Mouse (Mus musculus): ENCODE measurements around the gene L1cam. TPM values are rescaled to one million over a fixed set of nuclear protein-coding genes. Genes with fewer than 3 reads are reported as not detected.

The L1cam gene
- total and polyA plus RNA-seq, 3 experiments, result 2.1 to 3.7 (median 2.9) TPM

GRCm38 (mm10) chrX:73875881-73876280, 20.0 kb downstream of the L1cam start:
- H3K4me1 ChIP-seq (ENCODE audit: control insufficient read depth, insufficient read depth, low read length), result no peaks in the 10 kb centered on the region
- WGBS, result 51% methylated on average over 2 of the region's 2 CpGs
- no peaks in the 10 kb centered on the region for H3K79me2 ChIP-seq (replicated peaks; ENCODE audit: control insufficient read depth, insufficient read depth, low read length)

GRCm38 (mm10) chrX:73871956-73872355, 23.9 kb downstream of the L1cam start:
- Histone ChIP-seq H3K79me2 (replicated peaks; ENCODE audit: control insufficient read depth, insufficient read depth, low read length) (no peaks in the 10 kb centered on the region), H3K4me1 (ENCODE audit: control insufficient read depth, insufficient read depth, low read length) (no peaks in the 10 kb centered on the region), H3K9ac (ENCODE audit: low read depth, low read length) (no peak overlapping the region), H3K27ac (no peak overlapping the region), H3K27me3 (ENCODE audit: control insufficient read depth, insufficient read depth, low read length) (no peaks in the 10 kb centered on the region), H3K36me3 (ENCODE audit: control insufficient read depth, insufficient read depth, low read length) (no peaks in the 10 kb centered on the region), H3K4me3 (no peak overlapping the region)
- no peak for TF ChIP-seq EP300 (IDR thresholded peaks at IDR 0.05; ENCODE audit: insufficient read depth, low read depth, low read length)
- TF ChIP-seq CTCF (IDR thresholded peaks at IDR 0.05), result no peak
- no peak for TF ChIP-seq POLR2A (IDR thresholded peaks at IDR 0.05; ENCODE audit: insufficient read depth, low read depth, low read length)
- DNase-seq, result no peak
- WGBS, result 33% methylated on average over 1 of the region's 1 CpGs
- intact Hi-C loops (cut with DNase I), result no loop called here

More at GRCm38 (mm10) chrX:73875881-73876280, 20.0 kb downstream of the L1cam start:
- Histone ChIP-seq H3K27ac (no peak overlapping the region), H3K27me3 (ENCODE audit: control insufficient read depth, insufficient read depth, low read length) (0 out of 2 replicates have a peak, but pooled peaks cover 2% of the 10 kb centered on the region), H3K4me3 (no peak overlapping the region), H3K9ac (ENCODE audit: low read depth, low read length) (no peak overlapping the region), H3K36me3 (ENCODE audit: control insufficient read depth, insufficient read depth, low read length) (no peaks in the 10 kb centered on the region)
- no peak for TF ChIP-seq EP300 (IDR thresholded peaks at IDR 0.05; ENCODE audit: insufficient read depth, low read depth, low read length)
- TF ChIP-seq POLR2A (IDR thresholded peaks at IDR 0.05; ENCODE audit: insufficient read depth, low read depth, low read length), result no peak
- TF ChIP-seq CTCF (IDR thresholded peaks at IDR 0.05), result no peak
- DNase-seq, result no peak
- intact Hi-C loops (cut with DNase I), result no loop called here

- intact Hi-C loops (cut with DNase I), result no loop called here
- H3K4me1 ChIP-seq (ENCODE audit: control insufficient read depth, insufficient read depth, low read length), result no peaks in the 10 kb centered on the region
- no peak for DNase-seq
- no peaks in the 10 kb centered on the region for H3K27me3 ChIP-seq (ENCODE audit: control insufficient read depth, insufficient read depth, low read length)
- H3K4me3 ChIP-seq, result no peak overlapping the region
- no peak overlapping the region for H3K27ac ChIP-seq
- no peak overlapping the region for H3K9ac ChIP-seq (ENCODE audit: low read depth, low read length)
- no peaks in the 10 kb centered on the region for H3K79me2 ChIP-seq (replicated peaks; ENCODE audit: control insufficient read depth, insufficient read depth, low read length)
- TF ChIP-seq POLR2A (IDR thresholded peaks at IDR 0.05; ENCODE audit: insufficient read depth, low read depth, low read length) (no peak), CTCF (IDR thresholded peaks at IDR 0.05) (no peak), EP300 (IDR thresholded peaks at IDR 0.05; ENCODE audit: insufficient read depth, low read depth, low read length) (no peak)
- no peaks in the 10 kb centered on the region for H3K36me3 ChIP-seq (ENCODE audit: control insufficient read depth, insufficient read depth, low read length)
These were observed 24.4 kb downstream of the L1cam start for GRCm38 (mm10) chrX:73871474-73871873.

GRCm38 (mm10) chrX:73869334-73869733, 26.6 kb downstream of the L1cam start:
- no peaks in the 10 kb centered on the region for H3K36me3 ChIP-seq (ENCODE audit: control insufficient read depth, insufficient read depth, low read length)
- H3K27ac ChIP-seq, result no peak overlapping the region
- H3K9ac ChIP-seq (ENCODE audit: low read depth, low read length), result no peak overlapping the region
- no peaks in the 10 kb centered on the region for H3K27me3 ChIP-seq (ENCODE audit: control insufficient read depth, insufficient read depth, low read length)
- no peaks in the 10 kb centered on the region for H3K4me1 ChIP-seq (ENCODE audit: control insufficient read depth, insufficient read depth, low read length)
- intact Hi-C loops (cut with DNase I), result no loop called here
- no peak overlapping the region for H3K4me3 ChIP-seq
- TF ChIP-seq EP300 (IDR thresholded peaks at IDR 0.05; ENCODE audit: insufficient read depth, low read depth, low read length), result no peak
- TF ChIP-seq POLR2A (IDR thresholded peaks at IDR 0.05; ENCODE audit: insufficient read depth, low read depth, low read length), result no peak
- TF ChIP-seq CTCF (IDR thresholded peaks at IDR 0.05), result no peak
- 11% methylated on average over 5 of the region's 5 CpGs for WGBS
- H3K79me2 ChIP-seq (replicated peaks; ENCODE audit: control insufficient read depth, insufficient read depth, low read length), result no peaks in the 10 kb centered on the region
- DNase-seq, result no peak

- no peak overlapping the region for H3K9ac ChIP-seq (ENCODE audit: low read depth, low read length)
- no peak overlapping the region for H3K27ac ChIP-seq
- intact Hi-C loops (cut with DNase I), result no loop called here
- no peaks in the 10 kb centered on the region for H3K36me3 ChIP-seq (ENCODE audit: control insufficient read depth, insufficient read depth, low read length)
- H3K27me3 ChIP-seq (ENCODE audit: control insufficient read depth, insufficient read depth, low read length), result no peaks in the 10 kb centered on the region
- DNase-seq, result no peak
- TF ChIP-seq CTCF (IDR thresholded peaks at IDR 0.05) (no peak), POLR2A (IDR thresholded peaks at IDR 0.05; ENCODE audit: insufficient read depth, low read depth, low read length) (no peak), EP300 (IDR thresholded peaks at IDR 0.05; ENCODE audit: insufficient read depth, low read depth, low read length) (no peak)
- no peaks in the 10 kb centered on the region for H3K79me2 ChIP-seq (replicated peaks; ENCODE audit: control insufficient read depth, insufficient read depth, low read length)
- H3K4me1 ChIP-seq (ENCODE audit: control insufficient read depth, insufficient read depth, low read length), result no peaks in the 10 kb centered on the region
- WGBS, result 73% methylated on average over 1 of the region's 1 CpGs
- no peak overlapping the region for H3K4me3 ChIP-seq
These were observed 28.1 kb downstream of the L1cam start for GRCm38 (mm10) chrX:73867852-73868251.

- H3K27ac ChIP-seq, result no peak overlapping the region
- WGBS, result 48% methylated on average over 3 of the region's 3 CpGs
- DNase-seq, result no peak
- intact Hi-C loops (cut with DNase I), result no loop called here
- TF ChIP-seq CTCF (IDR thresholded peaks at IDR 0.05) (no peak), POLR2A (IDR thresholded peaks at IDR 0.05; ENCODE audit: insufficient read depth, low read depth, low read length) (no peak), EP300 (IDR thresholded peaks at IDR 0.05; ENCODE audit: insufficient read depth, low read depth, low read length) (no peak)
- no peaks in the 10 kb centered on the region for H3K36me3 ChIP-seq (ENCODE audit: control insufficient read depth, insufficient read depth, low read length)
- H3K4me1 ChIP-seq (ENCODE audit: control insufficient read depth, insufficient read depth, low read length), result no peaks in the 10 kb centered on the region
- H3K9ac ChIP-seq (ENCODE audit: low read depth, low read length), result no peak overlapping the region
- no peak overlapping the region for H3K4me3 ChIP-seq
- no peaks in the 10 kb centered on the region for H3K27me3 ChIP-seq (ENCODE audit: control insufficient read depth, insufficient read depth, low read length)
- H3K79me2 ChIP-seq (replicated peaks; ENCODE audit: control insufficient read depth, insufficient read depth, low read length), result no peaks in the 10 kb centered on the region
These were observed 28.6 kb downstream of the L1cam start for GRCm38 (mm10) chrX:73867256-73867655.
